Mouse (Mus musculus): ENCODE data around the gene Ackr3. TPM values are rescaled to one million over a fixed set of nuclear protein-coding genes. Genes with fewer than 3 reads are reported as not detected.

The Ackr3 gene
- polyA plus RNA-seq, 1 experiment from 2014 or later: 29.4 TPM

DNA sequence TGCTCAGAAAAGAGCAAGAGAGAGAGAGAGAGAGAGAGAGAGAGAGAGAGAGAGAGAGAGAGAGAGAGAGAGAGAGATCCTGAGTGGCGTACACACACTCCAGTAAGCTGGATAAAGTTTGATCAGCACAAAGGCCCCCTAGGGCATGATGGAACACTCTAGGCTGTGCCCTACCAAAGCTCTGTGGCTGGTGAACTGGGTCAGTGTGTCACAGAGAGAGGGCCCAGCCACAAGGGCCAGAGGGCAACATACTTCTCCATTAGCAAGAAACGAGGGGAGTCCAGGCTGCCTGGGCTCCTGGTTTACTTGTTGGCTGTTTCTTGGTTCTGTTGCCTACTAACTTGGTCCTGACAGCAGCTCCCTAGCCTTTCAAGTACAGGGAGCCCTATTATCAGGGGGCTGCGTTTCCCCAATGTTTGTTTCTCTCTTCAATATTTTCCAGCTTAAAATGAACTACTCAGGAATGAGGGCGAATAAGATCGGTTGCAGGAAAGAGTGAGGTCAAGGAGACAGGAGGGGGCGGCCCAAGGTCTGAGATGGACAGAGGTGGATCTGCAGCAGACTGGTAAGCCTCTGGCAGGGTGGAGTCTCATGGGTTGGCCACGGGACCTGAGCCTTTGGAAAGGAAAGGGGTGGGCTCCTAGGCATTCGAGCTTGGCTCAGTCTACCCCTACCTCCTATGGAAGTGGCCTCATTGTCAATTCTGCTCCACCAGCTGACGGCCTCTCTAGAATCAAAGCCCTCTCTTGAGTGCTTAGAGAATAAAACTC is 45.4 kb downstream of the Ackr3 start:
- H3K9me3 ChIP-seq (ENCODE audit: control insufficient read depth, low read length): no peaks in the 10 kb centered on the region
- no peak overlapping the region for H3K9ac ChIP-seq (ENCODE audit: low read length)
- WGBS: 79% methylated on average over 9 of the region's 9 CpGs
- no peaks in the 10 kb centered on the region for H3K27me3 ChIP-seq (ENCODE audit: control insufficient read depth, insufficient read depth, low read length)
- DNase-seq (ENCODE audit: low spot score, missing footprints): no peak
- peaks cover 18% of the 10 kb centered on the region for H3K4me1 ChIP-seq (ENCODE audit: control insufficient read depth, insufficient read depth, low read length)
- no peak overlapping the region for H3K27ac ChIP-seq (ENCODE audit: low read depth, low read length)
- no peak for ATAC-seq (ENCODE audit: low FRiP score)
- no peak overlapping the region for H3K4me2 ChIP-seq
- no peaks in the 10 kb centered on the region for H3K36me3 ChIP-seq (ENCODE audit: control insufficient read depth, insufficient read depth, low read length)
- H3K4me3 ChIP-seq (ENCODE audit: low read depth, low read length): no peak overlapping the region

GRCm38 (mm10) chr1:90250419-90250818 is 46.6 kb downstream of the Ackr3 start:
- H3K4me2 ChIP-seq: no peak overlapping the region
- no peak overlapping the region for H3K9ac ChIP-seq (ENCODE audit: low read length)
- H3K9me3 ChIP-seq (ENCODE audit: control insufficient read depth, low read length): no peaks in the 10 kb centered on the region
- no peak for ATAC-seq (ENCODE audit: low FRiP score)
- no peak for DNase-seq (ENCODE audit: low spot score, missing footprints)
- no peak overlapping the region for H3K27ac ChIP-seq (ENCODE audit: low read depth, low read length)
- no peaks in the 10 kb centered on the region for H3K27me3 ChIP-seq (ENCODE audit: control insufficient read depth, insufficient read depth, low read length)
- no peak overlapping the region for H3K4me3 ChIP-seq (ENCODE audit: low read depth, low read length)
- H3K36me3 ChIP-seq (ENCODE audit: control insufficient read depth, insufficient read depth, low read length): no peaks in the 10 kb centered on the region
- 89% methylated on average over 6 of the region's 6 CpGs for WGBS
- peaks cover 18% of the 10 kb centered on the region for H3K4me1 ChIP-seq (ENCODE audit: control insufficient read depth, insufficient read depth, low read length)

- H3K4me1 ChIP-seq (ENCODE audit: control insufficient read depth, insufficient read depth, low read length): peaks cover 15% of the 10 kb centered on the region
- no peak for ATAC-seq (ENCODE audit: low FRiP score)
- no peaks in the 10 kb centered on the region for H3K9me3 ChIP-seq (ENCODE audit: control insufficient read depth, low read length)
These were observed 47.4 kb downstream of the Ackr3 start for GRCm38 (mm10) chr1:90251156-90251555.

GRCm38 (mm10) chr1:90253465-90253864 is 49.7 kb downstream of the Ackr3 start:
- peaks cover 10% of the 10 kb centered on the region; the same call in 1 of the 2 replicates for H3K4me1 ChIP-seq (ENCODE audit: control insufficient read depth, insufficient read depth, low read length)
- no peak for DNase-seq (ENCODE audit: low spot score, missing footprints)
- 93% methylated on average over 10 of the region's 10 CpGs for WGBS
- no peaks in the 10 kb centered on the region for H3K9me3 ChIP-seq (ENCODE audit: control insufficient read depth, low read length)
- no peak overlapping the region for H3K9ac ChIP-seq (ENCODE audit: low read length)
- H3K4me2 ChIP-seq: no peak overlapping the region
- H3K4me3 ChIP-seq (ENCODE audit: low read depth, low read length): no peak overlapping the region
- no peak for ATAC-seq (ENCODE audit: low FRiP score)
- H3K27ac ChIP-seq (ENCODE audit: low read depth, low read length): no peak overlapping the region
- no peaks in the 10 kb centered on the region for H3K36me3 ChIP-seq (ENCODE audit: control insufficient read depth, insufficient read depth, low read length)
- no peaks in the 10 kb centered on the region for H3K27me3 ChIP-seq (ENCODE audit: control insufficient read depth, insufficient read depth, low read length)

More at GRCm38 (mm10) chr1:90251156-90251555, 47.4 kb downstream of the Ackr3 start:
- Histone ChIP-seq H3K27me3 (ENCODE audit: control insufficient read depth, insufficient read depth, low read length) (no peaks in the 10 kb centered on the region), H3K27ac (ENCODE audit: low read depth, low read length) (no peak overlapping the region), H3K4me3 (ENCODE audit: low read depth, low read length) (no peak overlapping the region), H3K4me2 (no peak overlapping the region), H3K9ac (ENCODE audit: low read length) (no peak overlapping the region), H3K36me3 (ENCODE audit: control insufficient read depth, insufficient read depth, low read length) (no peaks in the 10 kb centered on the region)
- 77% methylated on average over 3 of the region's 3 CpGs for WGBS
- no peak for DNase-seq (ENCODE audit: low spot score, missing footprints)

DNA sequence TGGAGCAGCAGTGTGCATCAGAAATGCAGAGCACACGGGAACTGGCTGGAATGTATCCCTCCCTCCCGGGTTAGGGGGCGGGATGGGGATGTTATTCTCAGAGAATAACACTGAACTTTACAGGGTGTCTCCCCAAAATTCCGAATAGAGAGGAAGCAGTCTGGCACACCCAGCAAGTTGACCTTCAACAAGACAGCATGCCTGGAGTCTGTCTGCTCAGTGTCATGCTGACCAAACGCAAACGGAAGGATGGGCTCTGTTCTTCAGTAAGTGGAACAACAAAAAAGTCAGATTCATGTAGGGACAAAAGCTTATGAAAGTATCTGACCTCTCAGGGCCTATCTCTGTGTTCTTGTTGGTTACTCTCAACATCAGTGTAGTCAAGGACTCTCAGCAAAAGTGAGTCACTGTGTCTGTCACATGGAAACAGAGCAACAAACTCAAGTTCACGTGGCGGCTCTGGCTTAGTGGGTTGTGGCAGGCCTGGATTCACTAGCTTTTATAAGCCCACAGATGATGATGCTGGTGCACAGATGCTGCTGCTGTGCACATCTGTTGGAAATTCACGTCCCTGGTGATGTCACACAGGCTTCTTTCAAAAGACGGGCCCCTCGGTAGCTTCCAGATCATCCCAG is 54.6 kb downstream of the Ackr3 start:
- DNase-seq (ENCODE audit: low spot score, missing footprints): no peak
- H3K4me3 ChIP-seq (ENCODE audit: low read depth, low read length): no peak overlapping the region
- no peaks in the 10 kb centered on the region for H3K36me3 ChIP-seq (ENCODE audit: control insufficient read depth, insufficient read depth, low read length)
- no peaks in the 10 kb centered on the region for H3K4me1 ChIP-seq (ENCODE audit: control insufficient read depth, insufficient read depth, low read length)
- no peak for ATAC-seq (ENCODE audit: low FRiP score)
- H3K27me3 ChIP-seq (ENCODE audit: control insufficient read depth, insufficient read depth, low read length): no peaks in the 10 kb centered on the region
- H3K9ac ChIP-seq (ENCODE audit: low read length): no peak overlapping the region
- H3K4me2 ChIP-seq: no peak overlapping the region
- no peaks in the 10 kb centered on the region for H3K9me3 ChIP-seq (ENCODE audit: control insufficient read depth, low read length)
- no peak overlapping the region for H3K27ac ChIP-seq (ENCODE audit: low read depth, low read length)
- WGBS: 86% methylated on average over 11 of the region's 11 CpGs

- H3K27ac ChIP-seq (ENCODE audit: low read depth, low read length): no peak overlapping the region
- H3K4me2 ChIP-seq: no peak overlapping the region
- H3K9me3 ChIP-seq (ENCODE audit: control insufficient read depth, low read length): no peaks in the 10 kb centered on the region
- H3K27me3 ChIP-seq (ENCODE audit: control insufficient read depth, insufficient read depth, low read length): no peaks in the 10 kb centered on the region
- H3K4me3 ChIP-seq (ENCODE audit: low read depth, low read length): no peak overlapping the region
- ATAC-seq (ENCODE audit: low FRiP score) (no peak), DNase-seq (ENCODE audit: low spot score, missing footprints) (no peak)
- no peaks in the 10 kb centered on the region for H3K4me1 ChIP-seq (ENCODE audit: control insufficient read depth, insufficient read depth, low read length)
- H3K36me3 ChIP-seq (ENCODE audit: control insufficient read depth, insufficient read depth, low read length): no peaks in the 10 kb centered on the region
- 92% methylated on average over 11 of the region's 11 CpGs for WGBS
- no peak overlapping the region for H3K9ac ChIP-seq (ENCODE audit: low read length)
These were observed 57.2 kb downstream of the Ackr3 start for GRCm38 (mm10) chr1:90260704-90261581.

DNA sequence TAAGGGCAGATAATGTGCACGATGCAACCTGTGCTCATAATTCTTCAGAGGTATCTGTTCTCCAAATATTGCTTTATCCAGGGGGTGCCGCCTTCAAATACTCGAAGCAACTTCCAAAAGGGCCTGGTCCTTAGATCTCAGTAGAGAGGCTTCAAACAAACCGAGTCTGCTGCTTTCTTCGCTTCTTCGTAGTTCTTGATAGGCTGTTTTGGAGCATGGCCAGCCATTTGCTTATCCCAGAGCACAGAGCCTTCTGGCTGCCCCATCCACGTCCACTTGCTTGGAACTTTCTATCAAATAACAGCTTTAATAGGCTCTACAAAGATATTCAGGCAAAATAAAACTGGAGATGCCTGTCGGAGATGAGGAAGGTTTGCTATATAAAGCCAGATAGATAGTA is 58.6 kb downstream of the Ackr3 start:
- Histone ChIP-seq H3K36me3 (ENCODE audit: control insufficient read depth, insufficient read depth, low read length) (no peaks in the 10 kb centered on the region), H3K4me2 (no peak overlapping the region), H3K9ac (ENCODE audit: low read length) (no peak overlapping the region), H3K27ac (ENCODE audit: low read depth, low read length) (no peak overlapping the region), H3K9me3 (ENCODE audit: control insufficient read depth, low read length) (no peaks in the 10 kb centered on the region), H3K4me1 (ENCODE audit: control insufficient read depth, insufficient read depth, low read length) (no peaks in the 10 kb centered on the region), H3K27me3 (ENCODE audit: control insufficient read depth, insufficient read depth, low read length) (no peaks in the 10 kb centered on the region), H3K4me3 (ENCODE audit: low read depth, low read length) (no peak overlapping the region)
- DNase-seq (ENCODE audit: low spot score, missing footprints) (no peak), ATAC-seq (ENCODE audit: low FRiP score) (no peak)
- 89% methylated on average over 8 of the region's 8 CpGs for WGBS

All from midbrain, embryonic 11.5 days (tissue).